Mouse (Mus musculus) liver, embryonic 11.5 days (tissue): Measurements from ENCODE around the gene Traf5. TPM values are rescaled to one million over a fixed set of nuclear protein-coding genes. Genes with fewer than 3 reads are reported as not detected.

Experiments
- ATAC-seq: fragments of 200-750 bp; cut with Nextera tagmentation; replicated peaks from 2 replicates; pipeline ENCODE4 v1.8.0; 2017; ENCODE audit warnings: moderate number of reproducible peaks, mild to moderate bottlenecking, moderate TSS enrichment, moderate library complexity; ENCODE audit not compliant: low FRiP score
- DNase-seq: peaks from one replicate; pipeline ENCODE4 v3.0.0-alpha.2; 2017; ENCODE audit warnings: low spot score
- H3K27ac ChIP-seq: fragments of 300-500 bp; sonication (generic); 2 replicates; pipeline ENCODE4 v1.5.1; 2014; ENCODE audit warnings: mild to moderate bottlenecking, low read depth, low read length, control low read depth
- H3K27me3 ChIP-seq: fragments of 300-500 bp; sonication (generic); replicated peaks from 2 replicates; pipeline ENCODE4 v1.6.1; 2014; ENCODE audit warnings: low read length, mixed read lengths; ENCODE audit not compliant: control insufficient read depth, insufficient read depth
- H3K36me3 ChIP-seq: fragments of 300-500 bp; sonication (generic); 2 replicates; pipeline ENCODE4 v1.6.1; 2014; ENCODE audit warnings: mild to moderate bottlenecking, low read length, moderate library complexity, mixed read lengths; ENCODE audit not compliant: control insufficient read depth, insufficient read depth
- H3K4me1 ChIP-seq: fragments of 300-500 bp; sonication (generic); replicated peaks from 2 replicates; pipeline ENCODE4 v1.6.1; 2014; ENCODE audit warnings: low read length, mixed read lengths; ENCODE audit not compliant: control insufficient read depth, insufficient read depth
- H3K4me2 ChIP-seq: fragments of 300-500 bp; sonication (generic); 2 replicates; pipeline ENCODE4 v1.6.1; 2014; ENCODE audit warnings: mild to moderate bottlenecking, control low read depth, moderate library complexity
- H3K4me3 ChIP-seq: fragments of 300-500 bp; sonication (generic); 2 replicates; pipeline ENCODE4 v1.5.1; 2014; ENCODE audit warnings: low read depth, low read length, control low read depth
- H3K9ac ChIP-seq: fragments of 300-500 bp; sonication (generic); 2 replicates; pipeline ENCODE4 v1.6.1; 2014; ENCODE audit warnings: low read depth, low read length, control low read depth
- H3K9me3 ChIP-seq: fragments of 300-500 bp; sonication (generic); 2 replicates; pipeline ENCODE4 v1.6.1; 2016; ENCODE audit warnings: low read length, inconsistent platforms, mixed read lengths; ENCODE audit not compliant: control insufficient read depth
- WGBS: fragments of 180-500 bp; shearing (Covaris S2); extraction: QIAGEN DNeasy Blood & Tissue Kit; methylation state at CpG from one replicate; pipeline ENCODE4 v1.1.7; 2014; 5-methylcytosine and 5-hydroxymethylcytosine counted together
- polyA plus RNA-seq: library from polyadenylated mRNA; unstranded; fragments of >200 nt; fragmentation: Nextera tagmentation; extraction: Ambion mirVana; gene quantifications from 2 replicates; pipeline ENCODE4 v1.2.1, GENCODE M21; 2014

Traf5 gene
- polyA plus RNA-seq, 1 experiment from 2014 or later = 10.6 TPM

DNA sequence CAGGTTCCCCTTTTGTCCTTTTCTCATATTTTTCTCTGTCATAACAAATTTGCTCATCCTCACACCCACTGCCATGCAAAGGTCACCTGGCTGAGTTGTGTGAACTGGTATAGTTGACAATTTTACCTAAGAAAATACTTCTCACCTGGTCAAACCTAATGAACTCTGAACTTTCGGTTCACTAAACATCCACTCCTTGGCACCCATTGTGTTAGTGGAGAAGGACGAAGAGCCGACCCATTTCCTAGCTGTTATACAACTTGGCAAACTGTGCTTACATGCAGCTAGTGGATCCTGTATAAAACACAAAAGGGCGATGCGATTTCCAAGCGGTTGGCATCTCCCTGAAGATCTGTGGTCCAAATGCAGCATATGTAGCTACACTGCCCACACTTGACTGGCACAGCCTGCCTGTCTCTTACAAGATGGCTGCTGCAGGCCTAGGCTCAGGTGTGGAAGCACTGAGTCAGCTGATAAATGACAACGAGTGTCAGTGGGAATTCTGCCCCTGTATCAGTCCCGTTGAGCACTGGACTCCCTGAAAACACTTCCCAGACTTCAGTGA is 95.7 kb downstream of the Traf5 start:
- peaks cover 9% of the 10 kb centered on the region for H3K4me1 ChIP-seq
- ATAC-seq (no peak), DNase-seq (no peak)
- WGBS = 82% methylated on average over 8 of the region's 8 CpGs
- H3K9ac ChIP-seq = no peak overlapping the region
- no peak overlapping the region for H3K27ac ChIP-seq
- H3K4me3 ChIP-seq = no peak overlapping the region
- H3K36me3 ChIP-seq = no peaks in the 10 kb centered on the region; the same call in 1 of the 2 replicates
- H3K9me3 ChIP-seq = no peaks in the 10 kb centered on the region
- no peaks in the 10 kb centered on the region for H3K27me3 ChIP-seq
- H3K4me2 ChIP-seq = no peak overlapping the region

DNA sequence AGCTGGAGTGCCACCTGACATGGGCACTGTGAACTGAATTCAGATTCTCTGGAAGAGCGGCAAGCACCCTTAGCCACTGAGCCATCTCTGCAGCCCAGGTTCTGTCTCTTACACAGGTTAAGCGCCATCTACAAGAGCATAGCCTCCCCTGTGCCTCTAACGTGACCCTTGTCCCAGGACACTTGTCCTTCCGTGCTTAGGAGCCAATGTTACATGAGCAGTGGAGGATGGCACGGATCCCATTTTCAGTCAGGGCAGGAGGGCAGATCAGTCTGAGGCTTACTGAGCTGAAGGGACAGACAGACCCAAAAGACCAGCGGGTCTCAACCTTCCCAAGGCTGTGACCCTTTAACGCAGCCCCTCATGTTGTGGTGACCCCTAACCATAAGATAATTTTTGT is 96.4 kb downstream of the Traf5 start:
- Histone ChIP-seq H3K4me3 (no peak overlapping the region), H3K4me1 (peaks cover 9% of the 10 kb centered on the region), H3K36me3 (no peaks in the 10 kb centered on the region), H3K9me3 (no peaks in the 10 kb centered on the region), H3K27me3 (no peaks in the 10 kb centered on the region), H3K4me2 (no peak overlapping the region), H3K27ac (no peak overlapping the region), H3K9ac (no peak overlapping the region)
- no peak for DNase-seq
- no peak for ATAC-seq
- 89% methylated on average over 7 of the region's 7 CpGs for WGBS

DNA sequence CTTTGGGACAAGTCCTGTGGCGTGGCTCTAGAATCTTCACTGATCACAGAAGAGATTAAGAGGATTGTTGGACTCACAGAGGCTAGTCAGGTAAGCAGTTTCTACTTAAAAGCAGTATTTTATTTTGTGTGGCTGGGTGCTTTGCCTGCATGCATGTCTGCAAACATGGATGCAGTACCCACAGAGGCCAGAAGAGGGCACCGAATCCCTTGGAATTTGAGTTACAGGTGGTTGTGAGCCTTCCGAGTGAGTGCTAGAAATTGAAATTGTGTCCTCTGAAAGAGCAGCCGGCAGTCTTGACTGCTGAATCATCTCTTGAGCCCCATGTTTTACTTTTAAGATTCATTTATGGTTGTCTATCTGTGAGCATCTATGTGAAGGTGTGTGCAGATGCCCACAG is 96.9 kb downstream of the Traf5 start:
- DNase-seq (no peak), ATAC-seq (no peak)
- WGBS = 51% methylated on average over 4 of the region's 4 CpGs
- Histone ChIP-seq H3K36me3 (no peaks in the 10 kb centered on the region), H3K9ac (no peak overlapping the region), H3K27me3 (no peaks in the 10 kb centered on the region), H3K4me2 (no peak overlapping the region), H3K4me1 (peaks cover 9% of the 10 kb centered on the region), H3K4me3 (no peak overlapping the region), H3K9me3 (no peaks in the 10 kb centered on the region), H3K27ac (no peak overlapping the region)

DNA sequence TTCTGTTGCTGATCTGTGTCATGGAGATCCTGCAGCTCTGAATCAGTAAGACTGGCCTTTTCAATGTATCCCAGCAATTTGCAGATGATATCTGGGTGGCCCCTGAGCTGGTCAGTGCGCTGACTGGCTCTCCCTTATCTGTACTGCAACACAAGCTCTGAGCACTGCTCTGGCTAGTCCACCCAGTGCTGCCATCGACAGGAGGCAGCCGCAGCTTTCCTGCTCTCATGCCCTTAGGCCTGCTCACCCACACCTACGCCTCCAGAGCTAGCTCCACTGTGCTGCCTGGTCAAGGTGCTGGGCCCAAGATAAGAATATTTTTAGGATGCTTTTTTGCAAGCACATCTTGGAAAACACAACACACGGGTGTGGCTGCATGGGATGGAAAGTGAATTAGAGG is 97.9 kb downstream of the Traf5 start:
- ATAC-seq = peak; percentile 89

DNA sequence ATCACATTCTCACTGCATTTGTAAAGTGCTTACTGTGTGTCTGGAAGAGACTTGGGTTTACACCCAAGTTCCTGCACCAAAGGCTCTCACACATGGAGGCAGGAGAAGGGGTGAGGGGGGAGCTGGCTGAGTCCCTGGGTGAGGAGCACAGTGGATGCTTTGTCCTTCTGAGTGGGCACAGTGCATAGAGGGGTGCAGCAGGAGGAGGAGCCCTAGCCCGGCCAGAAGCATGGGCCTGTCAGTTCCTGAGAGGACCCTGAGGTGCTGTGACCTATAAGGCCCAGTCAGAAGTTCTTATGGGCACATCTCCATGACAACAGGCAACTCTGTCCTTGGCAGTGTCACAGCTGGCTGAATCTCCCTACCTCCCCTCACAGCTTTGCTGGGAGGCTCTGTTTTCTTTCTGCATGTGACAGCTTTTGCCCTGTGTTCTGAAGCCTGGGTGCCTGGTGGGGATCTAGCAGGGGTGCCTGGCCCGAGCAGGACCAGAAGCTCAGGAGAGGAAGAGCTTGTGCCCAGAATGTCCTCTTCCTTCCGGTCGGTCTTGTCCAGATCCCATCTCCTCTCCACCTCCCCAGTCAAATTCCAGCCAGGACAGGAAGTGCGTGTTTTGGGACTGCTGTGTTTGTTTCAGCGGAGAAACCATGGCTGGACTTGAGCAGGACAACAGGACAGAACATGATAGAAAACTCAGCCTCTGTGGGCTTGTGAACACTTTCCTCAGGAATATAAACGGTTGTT is 100.1 kb downstream of the Traf5 start:
- no peak overlapping the region for H3K9ac ChIP-seq
- H3K9me3 ChIP-seq = no peaks in the 10 kb centered on the region
- no peak overlapping the region; the same call in 1 of the 2 replicates for H3K27ac ChIP-seq
- no peaks in the 10 kb centered on the region for H3K36me3 ChIP-seq
- WGBS = 69% methylated on average over 7 of the region's 7 CpGs
- H3K4me3 ChIP-seq = no peak overlapping the region
- H3K4me2 ChIP-seq = no peak overlapping the region
- DNase-seq (no peak), ATAC-seq (no peak)
- H3K27me3 ChIP-seq = no peaks in the 10 kb centered on the region
- peaks cover 12% of the 10 kb centered on the region for H3K4me1 ChIP-seq

More for the DNA sequence above, 97.9 kb downstream of the Traf5 start:
- H3K9ac ChIP-seq = no peak overlapping the region; the same call in 1 of the 2 replicates
- H3K4me2 ChIP-seq = peak overlapping the region; percentile 34
- no peaks in the 10 kb centered on the region for H3K36me3 ChIP-seq
- H3K27me3 ChIP-seq = no peaks in the 10 kb centered on the region
- no peak for DNase-seq
- peaks cover 9% of the 10 kb centered on the region for H3K4me1 ChIP-seq
- no peaks in the 10 kb centered on the region for H3K9me3 ChIP-seq
- 37% methylated on average over 5 of the region's 5 CpGs for WGBS
- H3K27ac ChIP-seq = peak overlapping the region; percentile 49
- H3K4me3 ChIP-seq = no peak overlapping the region

DNA sequence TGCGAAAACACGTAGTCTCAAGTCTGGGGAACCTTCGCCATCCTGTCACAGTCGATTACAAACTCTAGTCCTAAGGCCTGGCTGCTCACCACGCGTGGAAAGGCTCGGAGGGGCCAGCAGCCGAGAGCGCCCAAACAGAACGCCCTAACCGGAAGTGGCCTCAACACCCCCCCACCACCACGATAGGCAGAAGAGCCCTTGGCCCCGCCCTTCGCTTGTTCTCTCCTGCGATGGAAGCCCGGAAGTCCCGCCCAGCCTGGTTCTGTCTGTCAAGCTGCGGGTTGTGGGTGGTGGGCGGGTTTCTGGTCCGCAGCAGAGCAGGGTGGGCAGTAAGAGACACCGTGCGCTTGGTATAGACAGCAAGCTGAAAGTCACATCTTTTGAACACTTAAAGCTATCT is 102.4 kb downstream of the Traf5 start:
- 0% methylated on average over 22 of the region's 22 CpGs for WGBS
- peak; percentile 93 for DNase-seq
- Histone ChIP-seq H3K4me3 (peak overlapping the region; percentile 60), H3K36me3 (no peaks in the 10 kb centered on the region), H3K27ac (0 out of 2 replicates have a peak overlapping the region, but pooled peaks have one; percentile 13), H3K9me3 (no peaks in the 10 kb centered on the region), H3K4me1 (peaks cover 10% of the 10 kb centered on the region), H3K9ac (peak overlapping the region; percentile 70), H3K4me2 (peak overlapping the region; percentile 78), H3K27me3 (peaks cover 6% of the 10 kb centered on the region)
- ATAC-seq = peak; percentile 88

DNA sequence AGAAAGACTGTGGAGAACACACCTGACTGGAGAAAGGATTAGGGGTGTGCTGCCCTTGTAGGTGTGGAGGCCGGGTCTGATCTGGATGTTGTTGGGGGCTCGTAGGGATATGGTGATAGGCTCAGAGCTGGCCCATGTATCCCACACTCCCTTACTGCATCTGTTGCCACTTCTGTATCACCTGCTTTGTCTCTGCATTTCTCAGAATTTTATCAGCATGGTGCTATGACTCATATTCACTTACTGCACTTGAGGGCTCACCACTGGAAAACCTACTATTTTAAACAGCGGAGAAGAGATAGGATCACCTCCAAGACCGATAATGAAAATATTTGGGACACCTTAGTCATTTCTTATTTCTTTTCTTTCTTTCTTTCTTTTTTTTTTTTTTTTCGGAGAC is 103.3 kb downstream of the Traf5 start:
- DNase-seq (no peak), ATAC-seq (no peak)
- Histone ChIP-seq H3K27me3 (peaks cover 13% of the 10 kb centered on the region), H3K4me1 (peaks cover 6% of the 10 kb centered on the region; the same call in 1 of the 2 replicates), H3K9ac (no peak overlapping the region), H3K4me3 (peak overlapping the region; percentile 60), H3K9me3 (no peaks in the 10 kb centered on the region), H3K4me2 (peak overlapping the region; percentile 78), H3K36me3 (no peaks in the 10 kb centered on the region), H3K27ac (no peak overlapping the region)
- WGBS = 72% methylated on average over 5 of the region's 5 CpGs

DNA sequence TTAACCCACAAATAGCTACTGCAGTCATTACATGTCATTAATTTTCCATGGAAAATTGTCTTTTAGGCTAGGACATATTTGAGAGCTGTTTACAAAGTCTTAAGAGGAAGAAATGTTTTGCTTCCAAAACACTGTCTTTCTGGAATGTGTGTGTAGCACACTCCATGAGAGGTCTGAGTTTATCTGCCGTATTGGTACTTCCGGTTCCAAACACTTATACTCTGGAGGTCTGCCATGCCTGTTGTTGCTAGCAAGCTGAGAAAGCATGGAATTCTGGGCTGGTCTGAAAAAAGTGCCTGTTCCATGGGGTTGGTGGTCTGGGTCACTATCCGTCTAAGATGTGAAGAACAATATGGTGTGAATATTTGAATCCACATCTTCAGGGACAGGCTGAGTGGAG is 103.7 kb downstream of the Traf5 start:
- Histone ChIP-seq H3K4me1 (peaks cover 6% of the 10 kb centered on the region; the same call in 1 of the 2 replicates), H3K9me3 (no peaks in the 10 kb centered on the region), H3K27me3 (peaks cover 13% of the 10 kb centered on the region), H3K4me2 (no peak overlapping the region; the same call in 1 of the 2 replicates), H3K36me3 (no peaks in the 10 kb centered on the region), H3K9ac (no peak overlapping the region), H3K27ac (no peak overlapping the region), H3K4me3 (no peak overlapping the region)
- ATAC-seq = no peak
- DNase-seq = no peak
- 81% methylated on average over 3 of the region's 3 CpGs for WGBS

DNA sequence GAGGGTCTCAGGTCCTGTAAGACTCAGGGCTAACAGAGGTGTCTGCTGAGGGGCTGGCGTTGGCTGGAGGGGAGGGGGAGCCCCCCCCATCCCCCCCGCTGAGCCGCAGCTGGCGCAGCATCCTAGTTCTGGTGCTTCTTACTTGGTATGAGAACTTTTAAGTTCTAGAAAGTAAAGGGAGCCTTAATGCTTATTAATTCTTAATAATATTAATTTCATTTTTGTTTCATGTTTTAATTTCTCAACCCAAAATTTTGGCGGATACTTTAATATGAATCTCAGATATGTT is 104.9 kb downstream of the Traf5 start:
- no peak overlapping the region for H3K4me2 ChIP-seq
- H3K27me3 ChIP-seq = peaks cover 13% of the 10 kb centered on the region
- H3K9me3 ChIP-seq = no peaks in the 10 kb centered on the region
- H3K36me3 ChIP-seq = no peaks in the 10 kb centered on the region
- ATAC-seq (no peak), DNase-seq (no peak)
- H3K4me3 ChIP-seq = no peak overlapping the region
- H3K9ac ChIP-seq = no peak overlapping the region
- H3K27ac ChIP-seq = no peak overlapping the region
- 61% methylated on average over 5 of the region's 5 CpGs for WGBS
- H3K4me1 ChIP-seq = peaks cover 6% of the 10 kb centered on the region; the same call in 1 of the 2 replicates
